Mouse (Mus musculus) MEL (cell line): Measurements from ENCODE around the gene Hmgb2. TPM values are rescaled to one million over a fixed set of nuclear protein-coding genes. Genes with fewer than 3 reads are reported as not detected.
"Not testable (repeated sequence)": the region's sequence is repeated elsewhere in the genome, so short reads cannot be mapped to it uniquely, and the experiment has no call there.

Experiments
- DNase-seq: peaks from one replicate; pipeline ENCODE4 v3.0.0; 2011; ENCODE audit warnings: low read depth, low spot score
- H3K27ac ChIP-seq: 2 replicates; pipeline ENCODE4 v1.5.1; 2012; ENCODE audit warnings: low read depth, mild to moderate bottlenecking, control low read depth, low read length, moderate library complexity; ENCODE audit not compliant: control insufficient read depth
- H3K27me3 ChIP-seq, 2 experiments: fragments of 150-350 bp in 1 of 2; sonication (generic) in 1 of 2; 2 replicates each; pipeline ENCODE4 v1.6.1; 2012; ENCODE audit warnings: low read length in 2 of 2, mild to moderate bottlenecking in 2 of 2, improper control_type of control experiment in 1 of 2, moderate library complexity in 1 of 2; ENCODE audit not compliant: insufficient read depth in 2 of 2, control insufficient read depth in 1 of 2
- H3K36me3 ChIP-seq, 2 experiments: 2 replicates each; pipeline ENCODE4 v1.6.1; 2012 to 2014; ENCODE audit warnings: low read length in 2 of 2, improper control_type of control experiment in 1 of 2, inconsistent platforms in 1 of 2, mild to moderate bottlenecking in 1 of 2; ENCODE audit not compliant: insufficient read depth in 2 of 2, control insufficient read depth in 1 of 2
- H3K4me1 ChIP-seq, 2 experiments: fragments of 150-350 bp in 1 of 2; sonication (generic) in 1 of 2; 2 replicates each; pipeline ENCODE4 v1.6.1; 2012; ENCODE audit warnings: low read length in 2 of 2, improper control_type of control experiment in 1 of 2, mild to moderate bottlenecking in 1 of 2; ENCODE audit not compliant: insufficient read depth in 2 of 2, control insufficient read depth in 1 of 2
- H3K4me3 ChIP-seq, 2 experiments: fragments of 150-350 bp in 1 of 2; sonication (generic) in 1 of 2; 2 replicates each; pipeline ENCODE4 v1.5.1; 2012; ENCODE audit warnings: low read depth in 2 of 2, low read length in 2 of 2, mild to moderate bottlenecking in 2 of 2, moderate library complexity in 2 of 2, control low read depth in 1 of 2, improper control_type of control experiment in 1 of 2; ENCODE audit not compliant: control insufficient read depth in 1 of 2, insufficient read depth in 1 of 2
- H3K79me2 ChIP-seq: 2 replicates; pipeline ENCODE4 v1.6.1; 2012; ENCODE audit warnings: mild to moderate bottlenecking, low read length, moderate library complexity; ENCODE audit not compliant: control insufficient read depth, poor library complexity, insufficient read depth
- H3K9ac ChIP-seq: 2 replicates; pipeline ENCODE4 v1.6.1; 2012; ENCODE audit warnings: low read depth, mild to moderate bottlenecking, control low read depth, low read length, moderate library complexity; ENCODE audit not compliant: control insufficient read depth, poor library complexity, severe bottlenecking
- H3K9me3 ChIP-seq: fragments of 150-350 bp; sonication (generic); replicated peaks from 2 replicates; pipeline ENCODE4 v1.6.1; 2012; ENCODE audit warnings: mild to moderate bottlenecking, low read length, improper control_type of control experiment, moderate library complexity; ENCODE audit not compliant: insufficient read depth
- BHLHE40 ChIP-seq: IDR thresholded peaks from 2 replicates; pipeline ENCODE4 v1.6.1; 2012; ENCODE audit warnings: low read depth, mild to moderate bottlenecking, inconsistent platforms, low read length, improper control_type of control experiment, borderline replicate concordance
- CHD1 ChIP-seq: IDR thresholded peaks from 2 replicates; pipeline ENCODE4 v1.6.1; 2012; ENCODE audit warnings: low read depth, mild to moderate bottlenecking, inconsistent platforms, low read length, improper control_type of control experiment
- CHD2 ChIP-seq: IDR thresholded peaks from 2 replicates; pipeline ENCODE4 v1.6.1; 2011; ENCODE audit warnings: low read length, improper control_type of control experiment
- CTCF ChIP-seq, 3 experiments: IDR thresholded peaks in 2 of 3; conservative IDR thresholded peaks in 1 of 3; 2 replicates each; pipeline ENCODE4 v1.5.1; 2011 to 2012; ENCODE audit warnings: low read length in 3 of 3, low read depth in 2 of 3, mild to moderate bottlenecking in 2 of 3, improper control_type of control experiment in 1 of 3, inconsistent platforms in 1 of 3, mixed read lengths in 1 of 3, moderate library complexity in 1 of 3; ENCODE audit not compliant: control insufficient read depth in 1 of 3, insufficient read depth in 1 of 3, poor library complexity in 1 of 3, severe bottlenecking in 1 of 3
- ELF1 ChIP-seq: IDR thresholded peaks from 2 replicates; pipeline ENCODE4 v1.6.1; 2014; ENCODE audit warnings: low read depth, mild to moderate bottlenecking, inconsistent platforms, low read length, improper control_type of control experiment, moderate library complexity
- EP300 ChIP-seq, 2 experiments: IDR thresholded peaks; 2 replicates each; pipeline ENCODE4 v1.6.1; 2011; ENCODE audit warnings: improper control_type of control experiment in 2 of 2, low read length in 2 of 2, low read depth in 1 of 2, mild to moderate bottlenecking in 1 of 2
- ETS1 ChIP-seq: IDR thresholded peaks from 2 replicates; pipeline ENCODE4 v1.6.1; 2012; ENCODE audit warnings: low read depth, mild to moderate bottlenecking, inconsistent platforms, low read length, improper control_type of control experiment, moderate library complexity
- GATA1 ChIP-seq: IDR thresholded peaks from 2 replicates; pipeline ENCODE4 v1.6.1; 2011; ENCODE audit warnings: low read depth, low read length, improper control_type of control experiment
- MEF2A ChIP-seq: IDR thresholded peaks from 2 replicates; pipeline ENCODE4 v1.6.1; 2014; ENCODE audit warnings: low read depth, mild to moderate bottlenecking, inconsistent platforms, low read length, improper control_type of control experiment; ENCODE audit not compliant: poor library complexity, insufficient replicate concordance, severe bottlenecking; ENCODE audit errors: extremely low read depth
- MXI1 ChIP-seq: IDR thresholded peaks from 2 replicates; pipeline ENCODE4 v1.6.1; 2011; ENCODE audit warnings: mild to moderate bottlenecking, low read depth, low read length, improper control_type of control experiment
- POLR2AphosphoS2 ChIP-seq: IDR thresholded peaks from 2 replicates; pipeline ENCODE4 v1.6.1; 2011; ENCODE audit warnings: low read length, improper control_type of control experiment
- POLR2AphosphoS5 ChIP-seq: IDR thresholded peaks from 2 replicates; pipeline ENCODE4 v1.6.1; 2012; ENCODE audit warnings: low read depth, borderline replicate concordance, mild to moderate bottlenecking, inconsistent platforms, low read length, moderate library complexity, mixed read lengths
- RCOR1 ChIP-seq: IDR thresholded peaks from 2 replicates; pipeline ENCODE4 v1.6.1; 2012; ENCODE audit warnings: low read depth, mild to moderate bottlenecking, inconsistent platforms, low read length, improper control_type of control experiment
- SIN3A ChIP-seq: IDR thresholded peaks from 2 replicates; pipeline ENCODE4 v1.6.1; 2012; ENCODE audit warnings: low read length, improper control_type of control experiment, inconsistent platforms
- TAL1 ChIP-seq: IDR thresholded peaks from 2 replicates; pipeline ENCODE4 v1.6.1; 2012; ENCODE audit warnings: mild to moderate bottlenecking, inconsistent platforms, low read length, moderate library complexity, mixed read lengths
- TBP ChIP-seq: IDR thresholded peaks from 2 replicates; pipeline ENCODE4 v1.8.0; 2011; ENCODE audit warnings: low read depth, low read length, improper control_type of control experiment
- TCF12 ChIP-seq: IDR thresholded peaks from 2 replicates; pipeline ENCODE4 v1.6.1; 2014; ENCODE audit warnings: low read depth, mild to moderate bottlenecking, inconsistent platforms, low read length, improper control_type of control experiment, moderate library complexity
- ZMIZ1 ChIP-seq: IDR thresholded peaks from 2 replicates; pipeline ENCODE4 v1.6.1; 2012; ENCODE audit warnings: low read depth, mild to moderate bottlenecking, inconsistent platforms, low read length, improper control_type of control experiment, moderate library complexity
- polyA plus RNA-seq, 2 experiments: library from polyadenylated mRNA; stranded (reverse) in 1 of 2; unstranded in 1 of 2; fragments of >175 nt in 1 of 2; fragments of >200 nt in 1 of 2; gene quantifications; 2 replicates each; pipeline versions ENCODE4 v1.2.1 to v1.2.4; 2012; ENCODE audit warnings: low replicate concordance in 2 of 2, low read depth in 1 of 2; ENCODE audit not compliant: insufficient read length in 2 of 2, insufficient read depth in 1 of 2, missing spikeins in 1 of 2
- total RNA-seq: library from RNA; depleted of rRNA; stranded (reverse); fragments of 300-350 nt; gene quantifications from 2 replicates; pipeline ENCODE4 v1.2.3, GENCODE M21; 2012

Gene Hmgb2
- total and polyA plus RNA-seq, 3 experiments = 126 to 399 (median 220) TPM

- H3K27ac ChIP-seq = peak overlapping the region; percentile 100
- peaks cover 0 to 2% of the 10 kb centered on the region in 2 experiments; a peak in 1 of 4 replicates for H3K4me1 ChIP-seq
- peaks cover 24% of the 10 kb centered on the region for H3K79me2 ChIP-seq
- peaks cover 19 to 22% of the 10 kb centered on the region in 2 experiments for H3K36me3 ChIP-seq
- H3K9me3 ChIP-seq = no peaks in the 10 kb centered on the region
- DNase-seq = peak; percentile 51
- peak overlapping the region; percentile 87 to 98 for H3K4me3 ChIP-seq
- peak overlapping the region; percentile 100 for H3K9ac ChIP-seq
- H3K27me3 ChIP-seq = no peaks in the 10 kb centered on the region
- TF ChIP-seq TBP (no peak), CHD2 (no peak), ZMIZ1 (no peak), CTCF (IDR thresholded peaks at IDR 0.05 in 2 of 3, conservative IDR thresholded peaks at IDR 0.05 in 1 of 3; ENCODE audit: control insufficient read depth in 1 of 3, insufficient read depth in 1 of 3, low read depth in 2 of 3, low read length in 3 of 3, poor library complexity in 1 of 3, severe bottlenecking in 1 of 3) (no peak), POLR2AphosphoS2 (no peak), MEF2A (no peak), POLR2AphosphoS5 (no peak)
Measured at GRCm38 (mm10) chr8:57512141-57513056, 692 bp downstream of the Hmgb2 start.

GRCm38 (mm10) chr8:57513178-57513661 is 1.5 kb downstream of the Hmgb2 start:
- TF ChIP-seq TBP (0 out of 2 replicates have a peak, but pooled peaks have one; percentile 28), GATA1 (peak; percentile 74), BHLHE40 (peak; percentile 29; the same call in 1 of the 2 replicates), SIN3A (peak; percentile 79; the same call in 1 of the 2 replicates), EP300 (IDR thresholded peaks at IDR 0.05; ENCODE audit: low read depth in 1 of 2, low read length in 2 of 2) (peak; percentile 54 to 80), RCOR1 (peak; percentile 37; the same call in 1 of the 2 replicates), MXI1 (peak; percentile 24; the same call in 1 of the 2 replicates), TCF12 (peak; percentile 79; the same call in 1 of the 2 replicates), ELF1 (0 out of 2 replicates have a peak, but pooled peaks have one; percentile 40), TAL1 (peak; percentile 80), ETS1 (peak; percentile 88), CHD1 (peak; percentile 86)
- peak overlapping the region; percentile 98 for H3K27ac ChIP-seq
- peaks cover 24% of the 10 kb centered on the region for H3K79me2 ChIP-seq
- peak; percentile 64 for DNase-seq
- H3K4me1 ChIP-seq, H3K9me3 ChIP-seq, H3K27me3 ChIP-seq: not testable (repeated sequence)
- H3K4me3 ChIP-seq = peak overlapping the region; percentile 77 to 94
- peak overlapping the region; percentile 100 for H3K9ac ChIP-seq
- H3K36me3 ChIP-seq = peaks cover 19 to 22% of the 10 kb centered on the region in 2 experiments
